Mouse (Mus musculus): ENCODE results near the gene Prkag2. TPM values are rescaled to one million over a fixed set of nuclear protein-coding genes. Genes with fewer than 3 reads are reported as not detected.
A peak's percentile ranks its signal among the peaks of the same experiment; 100 is the strongest.

The Prkag2 gene
- polyA plus RNA-seq, 1 experiment from 2014 or later, result 63.1 TPM

GRCm38 (mm10) chr5:24952842-24953741 lies 147.3 kb downstream of the Prkag2 start:
- Histone ChIP-seq H3K9ac (no peak overlapping the region), H3K36me3 (ENCODE audit: poor library complexity, severe bottlenecking) (no peaks in the 10 kb centered on the region), H3K4me1 (peaks cover 10% of the 10 kb centered on the region), H3K9me3 (replicated peaks) (no peaks in the 10 kb centered on the region), H3K27ac (no peak overlapping the region), H3K4me3 (no peak overlapping the region), H3K4me2 (no peak overlapping the region), H3K27me3 (no peaks in the 10 kb centered on the region)
- ATAC-seq, result peak; percentile 36; the same call in 1 of the 2 replicates
- WGBS, result 69% methylated on average over 16 of the region's 16 CpGs

GRCm38 (mm10) chr5:24952212-24952611 lies 148.2 kb downstream of the Prkag2 start:
- Histone ChIP-seq H3K9ac (no peak overlapping the region), H3K27me3 (no peaks in the 10 kb centered on the region), H3K36me3 (ENCODE audit: poor library complexity, severe bottlenecking) (no peaks in the 10 kb centered on the region), H3K4me3 (no peak overlapping the region), H3K4me1 (peaks cover 10% of the 10 kb centered on the region), H3K27ac (no peak overlapping the region), H3K4me2 (no peak overlapping the region), H3K9me3 (replicated peaks) (no peaks in the 10 kb centered on the region)
- WGBS, result 77% methylated on average over 6 of the region's 6 CpGs
- no peak for ATAC-seq

- WGBS, result 75% methylated on average over 7 of the region's 7 CpGs
- no peak overlapping the region for H3K4me2 ChIP-seq
- H3K4me3 ChIP-seq, result no peak overlapping the region
- H3K27me3 ChIP-seq, result no peaks in the 10 kb centered on the region
- peaks cover 10% of the 10 kb centered on the region for H3K4me1 ChIP-seq
- H3K9me3 ChIP-seq (replicated peaks), result no peaks in the 10 kb centered on the region
- H3K36me3 ChIP-seq (ENCODE audit: poor library complexity, severe bottlenecking), result no peaks in the 10 kb centered on the region
- H3K9ac ChIP-seq, result no peak overlapping the region
- H3K27ac ChIP-seq, result no peak overlapping the region
- no peak for ATAC-seq
Observed at GRCm38 (mm10) chr5:24950891-24951574, 149.4 kb downstream of the Prkag2 start.

- no peak for ATAC-seq
- WGBS, result 76% methylated on average over 6 of the region's 6 CpGs
Observed at GRCm38 (mm10) chr5:24950039-24950438, 150.4 kb downstream of the Prkag2 start.

GRCm38 (mm10) chr5:24938046-24938822 lies 162.2 kb downstream of the Prkag2 start:
- H3K4me3 ChIP-seq, result no peak overlapping the region
- no peak for ATAC-seq
- 72% methylated on average over 5 of the region's 5 CpGs for WGBS

More at GRCm38 (mm10) chr5:24950039-24950438, 150.4 kb downstream of the Prkag2 start:
- Histone ChIP-seq H3K4me1 (peaks cover 10% of the 10 kb centered on the region), H3K4me2 (no peak overlapping the region), H3K27me3 (no peaks in the 10 kb centered on the region), H3K27ac (no peak overlapping the region; the same call in 1 of the 2 replicates), H3K36me3 (ENCODE audit: poor library complexity, severe bottlenecking) (no peaks in the 10 kb centered on the region), H3K9ac (no peak overlapping the region), H3K9me3 (replicated peaks) (no peaks in the 10 kb centered on the region), H3K4me3 (no peak overlapping the region)

GRCm38 (mm10) chr5:24936451-24936850 lies 164.0 kb downstream of the Prkag2 start:
- Histone ChIP-seq H3K4me2 (no peak overlapping the region), H3K9me3 (replicated peaks) (no peaks in the 10 kb centered on the region; the same call in 1 of the 2 replicates), H3K4me3 (no peak overlapping the region), H3K27ac (no peak overlapping the region), H3K9ac (no peak overlapping the region), H3K36me3 (ENCODE audit: poor library complexity, severe bottlenecking) (no peaks in the 10 kb centered on the region), H3K4me1 (no peaks in the 10 kb centered on the region), H3K27me3 (no peaks in the 10 kb centered on the region)
- WGBS, result 87% methylated on average over 8 of the region's 8 CpGs
- no peak for ATAC-seq

More at GRCm38 (mm10) chr5:24938046-24938822, 162.2 kb downstream of the Prkag2 start:
- Histone ChIP-seq H3K9me3 (replicated peaks) (no peaks in the 10 kb centered on the region; the same call in 1 of the 2 replicates), H3K27me3 (no peaks in the 10 kb centered on the region), H3K4me1 (no peaks in the 10 kb centered on the region), H3K27ac (no peak overlapping the region), H3K36me3 (ENCODE audit: poor library complexity, severe bottlenecking) (no peaks in the 10 kb centered on the region), H3K9ac (no peak overlapping the region; the same call in 1 of the 2 replicates), H3K4me2 (no peak overlapping the region)

GRCm38 (mm10) chr5:24935446-24935845 lies 165.0 kb downstream of the Prkag2 start:
- H3K9ac ChIP-seq, result no peak overlapping the region
- no peak overlapping the region for H3K4me2 ChIP-seq
- H3K27me3 ChIP-seq, result no peaks in the 10 kb centered on the region
- WGBS, result 56% methylated on average over 10 of the region's 10 CpGs
- no peak overlapping the region for H3K4me3 ChIP-seq
- H3K4me1 ChIP-seq, result no peaks in the 10 kb centered on the region
- no peaks in the 10 kb centered on the region for H3K36me3 ChIP-seq (ENCODE audit: poor library complexity, severe bottlenecking)
- no peak overlapping the region for H3K27ac ChIP-seq
- H3K9me3 ChIP-seq (replicated peaks), result no peaks in the 10 kb centered on the region; the same call in 1 of the 2 replicates
- no peak for ATAC-seq

GRCm38 (mm10) chr5:24933760-24934159 lies 166.7 kb downstream of the Prkag2 start:
- no peak overlapping the region for H3K4me3 ChIP-seq
- H3K4me1 ChIP-seq, result peaks cover 7% of the 10 kb centered on the region; the same call in 1 of the 2 replicates
- 97% methylated on average over 1 of the region's 1 CpGs for WGBS
- no peak overlapping the region for H3K9ac ChIP-seq
- H3K9me3 ChIP-seq (replicated peaks), result no peaks in the 10 kb centered on the region; the same call in 1 of the 2 replicates
- no peak overlapping the region for H3K27ac ChIP-seq
- no peak for ATAC-seq
- H3K36me3 ChIP-seq (ENCODE audit: poor library complexity, severe bottlenecking), result no peaks in the 10 kb centered on the region
- no peaks in the 10 kb centered on the region for H3K27me3 ChIP-seq
- H3K4me2 ChIP-seq, result no peak overlapping the region

- Histone ChIP-seq H3K4me2 (no peak overlapping the region), H3K36me3 (ENCODE audit: poor library complexity, severe bottlenecking) (no peaks in the 10 kb centered on the region), H3K9me3 (replicated peaks) (no peaks in the 10 kb centered on the region; the same call in 1 of the 2 replicates), H3K9ac (no peak overlapping the region), H3K4me1 (peaks cover 7% of the 10 kb centered on the region; the same call in 1 of the 2 replicates), H3K27ac (no peak overlapping the region), H3K4me3 (no peak overlapping the region), H3K27me3 (no peaks in the 10 kb centered on the region)
- ATAC-seq, result no peak
- WGBS, result 84% methylated on average over 10 of the region's 10 CpGs
Observed at GRCm38 (mm10) chr5:24931578-24932185, 168.8 kb downstream of the Prkag2 start.

- Histone ChIP-seq H3K9ac (no peak overlapping the region), H3K27ac (no peak overlapping the region), H3K9me3 (replicated peaks) (no peaks in the 10 kb centered on the region; the same call in 1 of the 2 replicates), H3K4me1 (peaks cover 7% of the 10 kb centered on the region; the same call in 1 of the 2 replicates), H3K4me2 (no peak overlapping the region), H3K36me3 (ENCODE audit: poor library complexity, severe bottlenecking) (no peaks in the 10 kb centered on the region), H3K4me3 (no peak overlapping the region), H3K27me3 (no peaks in the 10 kb centered on the region)
- 81% methylated on average over 8 of the region's 8 CpGs for WGBS
- no peak for ATAC-seq
Observed at GRCm38 (mm10) chr5:24930831-24931577, 169.4 kb downstream of the Prkag2 start.

- WGBS, result 92% methylated on average over 4 of the region's 4 CpGs
- no peak for ATAC-seq
Observed at GRCm38 (mm10) chr5:24928816-24929215, 171.6 kb downstream of the Prkag2 start.

More at GRCm38 (mm10) chr5:24928816-24929215, 171.6 kb downstream of the Prkag2 start:
- peaks cover 7% of the 10 kb centered on the region; the same call in 1 of the 2 replicates for H3K4me1 ChIP-seq
- H3K27me3 ChIP-seq, result no peaks in the 10 kb centered on the region
- no peak overlapping the region for H3K4me3 ChIP-seq
- no peak overlapping the region for H3K9ac ChIP-seq
- no peak overlapping the region for H3K27ac ChIP-seq
- H3K9me3 ChIP-seq (replicated peaks), result no peaks in the 10 kb centered on the region; the same call in 1 of the 2 replicates
- H3K36me3 ChIP-seq (ENCODE audit: poor library complexity, severe bottlenecking), result no peaks in the 10 kb centered on the region
- no peak overlapping the region for H3K4me2 ChIP-seq

All from forebrain, embryonic 13.5 days (tissue).